Mouse (Mus musculus): ENCODE results near the gene Acadsb.
"Not testable (repeated sequence)": the region's sequence is repeated elsewhere in the genome, so short reads cannot be mapped to it uniquely, and the experiment has no call there.

The Acadsb gene

DNA sequence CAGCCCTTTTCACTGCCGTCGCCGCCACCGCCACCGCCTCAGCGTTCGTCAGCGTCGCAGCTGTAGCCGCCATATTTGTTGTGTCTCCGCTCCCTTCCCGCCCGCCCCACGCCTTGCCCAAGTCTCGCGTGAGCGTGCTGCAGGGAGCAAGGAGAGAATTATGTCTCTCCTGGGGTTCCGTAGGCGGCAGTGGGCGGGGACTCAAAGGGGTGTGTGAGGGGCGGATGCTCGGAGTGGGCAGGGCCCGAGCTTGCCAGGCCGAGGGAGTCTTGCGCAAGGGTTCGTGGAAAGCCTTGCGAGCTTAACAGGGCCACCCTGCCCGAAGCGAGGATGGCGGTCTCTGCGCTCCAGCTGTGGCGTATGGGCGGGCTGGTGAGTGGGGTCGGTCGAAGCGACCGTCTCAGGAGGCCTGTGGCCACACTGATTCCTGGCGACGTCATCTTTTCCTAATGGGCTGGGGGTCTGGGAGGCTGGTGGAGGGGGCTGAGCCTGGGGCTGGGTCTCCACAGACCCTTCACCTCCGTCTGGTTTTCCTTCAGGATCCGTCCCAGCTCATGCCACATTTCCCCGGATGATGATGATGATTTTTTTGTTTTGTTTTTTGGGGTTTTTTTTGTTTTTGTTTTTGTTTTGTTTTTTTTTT is at the start of gene Acadsb, which contains the start of gene Ikzf5:
Acadsb (plus strand) TSS at position 186 of the 643 bp plus-strand sequence.
Ikzf5 (minus strand) TSS at position 106 of the 643 bp plus-strand sequence.
- in situ Hi-C loops (cut with MboI, MseI) = loop anchor here in 1 of 2 experiments (5.0 kb wide), 1 partner anchor 38 kb away; the partner anchor contains the start of gene Pstk

DNA sequence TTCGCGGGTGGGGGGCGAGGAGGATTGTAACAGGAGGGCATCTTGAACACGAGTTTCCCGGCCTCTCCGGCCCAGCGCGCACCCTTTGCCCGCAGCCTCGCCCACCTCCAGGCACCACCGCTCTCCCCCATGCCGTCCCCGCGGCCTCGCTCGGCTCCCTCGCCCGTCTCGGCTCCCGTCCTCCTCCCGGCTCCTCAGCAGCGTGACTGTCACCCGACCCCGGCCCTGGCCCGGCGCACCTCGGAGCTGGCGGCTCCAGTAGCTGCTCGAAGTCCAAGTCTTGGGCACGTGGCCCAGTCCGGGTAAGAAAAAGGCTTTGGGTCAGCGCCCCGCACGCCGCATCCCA is 48.2 kb upstream of the Acadsb start:
- in situ Hi-C loops (cut with MboI, MseI) = loop anchor here (5.0 to 25.0 kb wide), 3 partner anchors 45 to 825 kb away; no protein-coding TSS in a partner anchor

DNA sequence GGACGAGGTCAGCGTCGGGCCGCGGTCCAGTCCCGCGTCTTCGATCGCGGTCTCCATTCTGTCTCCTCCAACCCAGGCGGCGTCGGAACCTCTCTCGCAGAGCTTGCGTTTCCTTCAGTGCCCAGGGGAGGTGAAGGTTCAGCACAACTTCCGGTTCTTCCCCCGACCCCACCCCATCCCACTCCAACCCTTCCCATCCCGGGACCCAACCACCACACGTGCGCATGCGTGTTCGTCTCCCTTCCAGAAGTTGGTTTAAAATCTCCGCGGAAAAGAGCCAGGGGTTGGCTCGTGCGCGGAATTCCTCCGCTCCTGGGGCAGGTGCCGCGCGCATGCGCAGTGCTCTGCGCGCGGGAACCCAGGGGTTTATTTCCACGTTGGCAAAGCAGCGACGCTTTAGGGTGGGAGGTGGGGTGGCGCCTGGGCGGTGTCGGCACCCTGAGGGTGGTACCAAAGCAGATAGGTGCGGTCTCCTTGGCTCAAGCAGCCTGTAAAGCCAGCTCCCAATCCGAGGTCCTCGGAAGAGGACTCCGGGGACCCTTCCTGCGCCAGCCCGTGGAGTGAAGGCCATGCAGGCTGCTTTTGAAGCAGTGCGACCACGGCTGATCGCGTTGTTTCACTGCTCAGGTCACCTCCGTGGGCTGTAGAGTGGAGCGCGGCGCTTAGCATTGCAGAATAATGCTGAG is 47.6 kb upstream of the Acadsb start, which contains the start of gene 2310057M21Rik:
2310057M21Rik (minus strand) TSS at position 145 of the 686 bp plus-strand sequence.
- in situ Hi-C loops (cut with MboI, MseI) = loop anchor here (5.0 to 25.0 kb wide), 3 partner anchors 45 to 825 kb away; no protein-coding TSS in a partner anchor

DNA sequence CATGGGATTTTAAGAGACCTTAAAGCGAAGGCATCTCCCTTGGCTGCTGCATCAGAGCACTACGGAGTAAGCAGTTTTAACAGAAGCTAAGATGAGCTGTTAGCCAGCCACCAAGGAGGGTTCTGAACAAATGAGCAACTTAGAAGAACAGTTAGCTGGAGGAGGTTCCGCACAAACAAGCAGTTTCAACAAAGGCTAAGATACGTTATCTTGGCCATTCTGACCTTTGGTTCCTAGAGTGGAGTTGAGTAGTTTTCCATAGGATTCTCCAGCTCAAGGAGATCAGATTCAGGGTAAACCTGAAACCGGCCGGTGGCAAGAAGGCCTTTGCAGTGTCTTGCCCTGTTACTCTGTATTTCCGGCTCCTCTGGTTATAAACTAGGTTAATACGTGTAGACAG is 46.3 kb upstream of the Acadsb start:
- in situ Hi-C loops (cut with MboI, MseI) = loop anchor here (5.0 to 25.0 kb wide), 3 partner anchors 43 to 827 kb away; no protein-coding TSS in a partner anchor

DNA sequence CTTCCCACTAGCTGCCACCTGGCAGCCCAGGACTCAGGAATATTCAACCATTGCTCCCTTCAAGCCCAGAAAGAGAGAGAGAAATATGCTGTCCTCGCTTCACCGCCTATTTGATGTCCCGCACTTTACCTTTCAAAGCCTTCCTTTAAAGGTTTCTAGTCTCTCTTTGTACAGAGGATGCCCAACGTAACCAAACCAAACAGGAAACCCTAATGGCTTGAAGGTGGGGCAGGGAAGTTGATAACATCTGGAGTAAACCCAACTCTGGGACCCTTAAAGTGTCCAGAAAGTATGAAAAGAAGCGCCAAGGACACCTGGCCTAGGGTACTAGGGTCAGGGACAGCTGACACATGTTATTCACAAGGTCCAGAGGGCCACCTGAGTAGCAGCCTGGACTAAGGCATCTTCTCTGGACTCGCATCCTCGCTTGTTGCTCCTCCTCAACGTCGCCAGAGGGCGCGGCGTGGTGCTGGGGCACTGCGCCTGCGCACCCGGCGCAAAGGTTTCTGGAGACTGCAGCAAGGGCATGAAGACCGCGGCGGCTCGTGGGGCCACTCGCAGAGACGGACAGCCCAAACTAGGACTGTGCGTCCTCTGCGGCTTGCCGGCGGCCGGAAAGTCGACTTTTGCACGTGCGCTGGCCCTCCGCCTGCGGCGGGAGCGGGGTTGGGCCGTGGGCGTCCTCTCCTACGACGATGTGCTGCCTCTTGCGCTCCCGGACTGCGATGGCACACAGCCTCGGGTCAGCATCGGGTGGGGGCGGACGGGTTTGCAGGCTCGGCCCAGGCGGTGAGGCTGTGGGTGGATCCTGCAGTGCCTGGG is 39.5 kb upstream of the Acadsb start, which contains the start of gene Pstk:
Pstk (plus strand) TSS at position 494 of the 822 bp plus-strand sequence.
- in situ Hi-C loops (cut with MboI, MseI) = loop anchor here (5.0 to 25.0 kb wide), 2 partner anchors 41 to 834 kb away; partner anchors contain the start of genes Acadsb (in 1 of the 2) and Ikzf5 (in 1 of the 2)

DNA sequence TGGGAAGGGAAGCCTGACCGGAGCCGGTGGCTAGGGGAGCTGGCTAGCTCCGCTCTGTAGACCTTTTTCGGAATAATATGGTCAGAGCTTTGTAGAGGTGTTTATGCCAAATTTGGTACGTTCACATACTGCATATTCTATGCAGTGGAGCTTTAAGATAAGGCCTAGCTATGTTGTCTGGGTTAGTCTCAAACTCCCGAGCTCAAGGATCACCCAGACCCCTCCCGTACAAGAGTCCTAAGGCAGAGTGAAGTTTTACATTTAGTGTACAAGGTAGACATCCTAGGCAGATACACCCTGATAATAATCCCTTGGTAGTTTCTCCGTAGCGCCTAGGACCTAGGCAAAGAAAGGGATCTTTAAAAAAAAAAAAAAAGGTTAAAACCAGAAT is 38.9 kb upstream of the Acadsb start:
- in situ Hi-C loops (cut with MboI, MseI) = loop anchor here (5.0 to 25.0 kb wide), 2 partner anchors 41 to 834 kb away; partner anchors contain the start of genes Acadsb (in 1 of the 2) and Ikzf5 (in 1 of the 2)

DNA sequence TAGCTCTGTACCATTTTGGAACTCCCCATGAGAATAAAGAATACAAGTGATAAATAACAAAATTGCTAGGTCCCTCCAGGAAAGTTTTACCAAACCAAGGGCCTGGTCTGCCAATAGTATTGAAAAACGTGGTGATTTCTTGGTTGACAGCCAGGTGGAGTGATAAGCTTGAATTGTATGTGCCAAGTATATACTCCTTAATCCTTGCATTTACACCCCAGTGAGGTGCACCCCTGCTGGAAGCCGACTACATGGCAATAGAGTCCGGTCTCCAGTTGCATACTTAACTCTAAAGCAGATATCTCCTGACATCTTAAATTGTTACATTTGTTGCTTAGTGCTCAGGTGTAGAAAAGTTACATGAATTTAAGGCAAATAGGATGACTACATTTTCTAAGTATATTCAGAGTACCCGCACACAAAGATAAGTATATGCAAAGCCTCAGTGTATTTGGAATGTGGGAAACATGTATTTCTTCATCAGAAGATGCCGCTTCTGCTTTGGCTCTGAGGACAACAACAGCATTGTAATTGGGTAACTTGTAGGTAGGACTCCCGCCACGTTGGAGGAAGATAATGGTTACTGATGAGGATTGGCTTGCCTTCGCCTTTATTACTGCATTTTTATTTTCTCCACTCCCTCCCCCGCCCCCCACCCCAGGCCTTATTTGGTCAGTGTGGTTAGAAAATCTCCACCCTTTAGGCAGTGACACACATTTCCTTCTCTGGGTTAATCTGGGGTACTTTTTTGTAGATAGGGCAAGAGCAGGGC is 38.3 kb upstream of the Acadsb start:
- in situ Hi-C loops (cut with MboI, MseI) = loop anchor here (5.0 to 25.0 kb wide), 2 partner anchors 40 to 835 kb away; partner anchors contain the start of genes Acadsb (in 1 of the 2) and Ikzf5 (in 1 of the 2)

DNA sequence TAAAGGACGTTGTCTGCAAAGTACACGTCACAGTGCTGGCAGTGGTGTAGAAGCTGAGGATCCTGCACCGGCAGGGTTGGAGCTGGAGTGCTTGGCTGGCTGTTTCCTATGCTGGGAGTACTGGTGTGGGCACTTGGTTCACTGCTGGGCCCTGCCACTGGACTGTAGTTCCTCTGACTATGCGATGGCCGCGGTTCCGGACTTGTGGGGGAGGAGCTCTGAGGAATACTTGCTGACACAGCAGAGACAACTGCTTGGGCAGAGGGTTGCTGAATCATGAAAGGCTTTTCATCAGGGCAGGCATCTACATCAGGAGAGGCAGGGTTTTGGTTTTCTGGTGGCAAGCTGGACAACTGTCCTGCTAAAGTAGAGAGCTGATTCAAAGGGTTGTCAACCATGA is 18.6 kb upstream of the Acadsb start:
- in situ Hi-C loops (cut with MboI, MseI) = not testable (repeated sequence)

DNA sequence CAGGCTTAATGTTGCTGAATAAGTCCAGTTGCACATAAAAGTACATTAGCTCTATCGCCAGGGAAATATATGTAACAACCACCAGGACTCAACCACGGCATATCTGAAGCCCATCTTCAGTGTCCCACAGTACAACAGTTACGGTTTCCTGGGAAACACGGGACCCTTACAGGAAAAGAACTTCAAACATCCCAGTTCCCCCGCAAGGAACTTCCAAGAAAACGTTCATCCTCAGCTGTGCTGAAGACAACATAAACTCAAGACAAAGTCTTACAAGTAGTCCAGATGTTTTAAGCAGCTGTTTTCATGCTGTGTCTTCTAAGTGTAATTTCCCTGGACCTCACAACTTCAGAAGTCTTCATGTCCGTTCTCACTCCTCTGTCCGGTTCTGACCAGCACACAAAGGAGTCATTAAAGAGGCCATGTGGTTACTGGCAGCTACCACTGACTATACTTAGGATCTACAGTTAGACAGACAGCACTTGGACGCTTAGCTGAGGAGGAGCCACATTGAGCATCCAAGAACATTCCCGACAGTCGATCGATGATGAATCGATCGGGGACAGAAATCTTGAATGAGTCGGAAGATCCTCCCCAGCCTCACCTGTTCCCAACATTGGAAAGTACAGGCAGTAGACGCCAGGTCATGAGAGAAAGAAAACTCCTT is 947 bp upstream of the Acadsb start:
- in situ Hi-C loops (cut with MboI, MseI) = loop anchor here in 1 of 2 experiments (5.0 kb wide), 1 partner anchor 47 kb away; the partner anchor contains the start of gene 2310057M21Rik

DNA sequence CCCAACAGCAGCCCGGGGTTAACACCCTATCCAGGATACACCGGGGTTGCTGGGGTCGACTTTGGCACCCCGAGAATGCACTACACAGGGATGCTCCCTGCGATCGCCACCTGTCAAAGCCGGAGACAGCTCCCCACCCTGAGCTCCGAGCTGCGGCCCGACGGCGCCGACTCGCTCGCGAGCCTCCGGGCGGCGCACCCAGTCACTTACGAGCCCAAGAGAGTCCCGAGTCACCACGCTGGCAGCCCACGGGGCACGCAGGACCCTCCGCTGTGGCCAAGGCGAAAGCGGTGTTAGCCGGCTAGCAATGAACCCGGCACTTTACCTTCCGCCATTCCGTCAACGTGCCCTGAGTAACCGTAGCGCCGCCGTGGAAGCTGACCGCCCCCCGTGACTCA is 414 bp upstream of the Acadsb start:
- in situ Hi-C loops (cut with MboI, MseI) = loop anchor here (5.0 kb wide), 2 partner anchors 38 to 48 kb away; partner anchors contain the start of genes 2310057M21Rik (in 1 of the 2) and Pstk (in 1 of the 2)

DNA sequence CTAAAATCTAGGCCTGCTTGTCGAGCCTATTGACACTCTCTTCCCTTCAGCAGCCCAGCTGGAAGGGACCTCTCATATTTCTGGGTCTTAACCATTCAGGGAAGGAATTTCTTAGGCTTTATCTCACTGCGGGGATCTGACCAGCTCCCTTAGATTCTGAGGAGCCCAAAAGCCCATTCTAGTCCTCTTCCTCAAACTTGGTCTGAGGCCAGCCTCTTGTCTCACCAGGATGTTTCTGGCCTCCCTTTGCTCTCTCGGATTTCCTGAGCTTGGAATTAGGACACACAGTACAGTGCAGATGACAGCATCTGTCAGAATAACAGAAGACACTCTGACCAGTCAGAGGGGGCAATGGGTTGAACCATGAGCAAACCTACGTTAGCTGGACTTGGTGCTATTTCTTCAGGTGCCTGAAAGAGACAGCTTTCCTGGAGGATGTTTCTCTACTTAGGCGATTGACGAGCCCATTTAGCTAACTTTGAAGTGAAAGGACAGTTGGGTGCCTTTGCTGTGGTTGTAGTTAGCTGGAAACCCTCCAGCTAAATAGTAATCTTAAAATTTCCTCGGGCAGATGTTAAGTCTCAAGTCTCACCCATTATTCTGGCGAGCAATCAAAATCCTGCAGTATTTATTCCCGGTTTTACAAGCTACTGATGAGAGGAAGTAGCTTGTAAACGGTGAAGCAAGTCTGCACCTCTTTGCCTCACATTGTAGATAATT is 980 bp downstream of the Acadsb start:
- in situ Hi-C loops (cut with MboI, MseI) = loop anchor here in 1 of 2 experiments (5.0 kb wide), 1 partner anchor 39 kb away; the partner anchor contains the start of gene Pstk

DNA sequence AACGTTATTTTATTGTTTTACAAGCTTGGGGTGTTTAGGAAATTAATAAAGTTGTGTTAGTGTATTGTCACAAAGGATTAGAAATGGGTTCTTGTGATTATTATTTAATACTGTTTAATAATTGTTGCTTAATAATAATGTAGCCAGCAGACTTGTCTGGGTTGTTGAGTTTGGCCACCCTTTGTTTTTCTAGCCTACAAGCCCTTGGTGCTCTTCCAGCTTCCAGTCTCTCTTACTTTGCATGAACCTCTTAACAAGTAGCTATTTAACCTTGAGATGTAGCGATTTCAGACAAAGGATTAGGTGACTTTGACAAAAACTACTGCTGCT is 1.5 kb downstream of the Acadsb start:
- in situ Hi-C loops (cut with MboI, MseI) = loop anchor here in 1 of 2 experiments (5.0 kb wide), 1 partner anchor 40 kb away; the partner anchor contains the start of gene Pstk

DNA sequence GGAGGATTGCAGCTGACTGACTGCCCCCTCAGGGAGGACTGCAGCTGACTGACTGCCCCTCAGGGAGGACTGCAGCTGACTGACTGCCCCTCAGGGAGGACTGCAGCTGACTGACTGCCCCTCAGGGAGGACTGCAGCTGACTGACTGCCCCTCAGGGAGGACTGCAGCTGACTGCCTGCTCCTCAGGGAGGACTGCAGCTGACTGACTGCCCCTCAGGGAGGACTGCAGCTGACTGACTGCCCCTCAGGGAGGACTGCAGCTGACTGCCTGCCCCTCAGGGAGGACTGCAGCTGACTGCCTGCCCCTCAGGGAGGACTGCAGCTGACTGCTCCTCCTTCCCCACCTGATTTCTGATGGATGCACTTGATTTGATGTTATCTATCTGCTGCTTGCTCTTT is 6.3 kb downstream of the Acadsb start:
- in situ Hi-C loops (cut with MboI, MseI) = not testable (repeated sequence)

DNA sequence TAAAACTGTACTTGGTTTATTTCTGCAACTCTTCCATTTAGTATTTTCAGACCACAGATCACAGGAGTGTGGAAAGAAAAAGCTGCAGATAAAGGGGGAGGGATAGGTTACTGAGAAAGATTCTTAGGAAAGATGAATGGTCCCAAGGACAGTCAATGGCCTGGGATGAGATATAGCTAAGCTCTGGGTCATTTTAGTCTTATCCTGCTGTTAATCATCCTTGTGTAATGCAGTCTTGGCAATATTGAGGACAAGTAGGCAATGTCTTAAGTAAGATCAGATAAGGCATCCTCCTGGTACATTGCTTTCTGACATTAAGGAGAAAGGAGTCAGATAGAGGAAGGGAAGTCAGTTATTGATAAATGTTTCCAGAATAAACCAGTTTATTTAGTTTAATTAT is 7.2 kb downstream of the Acadsb start:
- in situ Hi-C loops (cut with MboI, MseI) = no loop called here

DNA sequence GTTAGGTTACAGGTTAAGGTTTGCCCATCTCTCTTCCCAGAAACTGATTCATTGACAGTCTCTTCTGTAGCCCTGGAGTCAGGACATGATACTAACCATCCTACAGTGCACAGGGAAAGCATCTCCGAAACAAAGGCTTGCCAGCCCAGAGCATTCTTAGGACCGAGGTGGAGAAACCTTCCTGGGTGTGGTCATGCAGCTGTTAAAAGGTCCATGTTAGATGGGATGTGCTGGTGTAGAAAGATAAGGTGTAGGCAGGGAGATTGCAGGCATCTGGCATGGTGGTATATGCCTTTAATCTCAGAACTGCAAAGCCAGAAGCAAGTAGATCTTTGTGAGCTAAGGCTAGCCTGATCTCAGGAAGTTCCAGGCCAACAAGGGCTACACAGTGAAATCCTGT is 14.5 kb downstream of the Acadsb start:
- in situ Hi-C loops (cut with MboI, MseI) = no loop called here

DNA sequence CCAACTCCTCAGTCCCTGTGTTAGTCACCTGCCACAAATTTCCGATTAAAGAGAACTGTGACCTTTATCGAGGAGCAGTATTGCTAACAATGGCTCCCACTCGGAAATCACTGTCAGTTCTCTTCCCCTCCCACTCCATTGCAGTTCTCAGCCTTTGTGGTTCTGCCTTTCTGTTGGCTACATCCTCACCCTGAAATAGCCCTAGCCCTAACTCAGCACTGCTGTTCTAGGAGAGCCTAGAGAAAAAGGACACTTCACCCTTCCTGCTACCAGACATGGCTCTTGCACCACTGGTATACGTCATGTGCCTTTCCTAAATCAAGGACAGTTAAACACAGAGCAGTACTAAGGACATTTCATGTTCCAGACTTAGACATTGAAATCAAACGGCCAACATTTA is 16.9 kb downstream of the Acadsb start:
- in situ Hi-C loops (cut with MboI, MseI) = no loop called here

DNA sequence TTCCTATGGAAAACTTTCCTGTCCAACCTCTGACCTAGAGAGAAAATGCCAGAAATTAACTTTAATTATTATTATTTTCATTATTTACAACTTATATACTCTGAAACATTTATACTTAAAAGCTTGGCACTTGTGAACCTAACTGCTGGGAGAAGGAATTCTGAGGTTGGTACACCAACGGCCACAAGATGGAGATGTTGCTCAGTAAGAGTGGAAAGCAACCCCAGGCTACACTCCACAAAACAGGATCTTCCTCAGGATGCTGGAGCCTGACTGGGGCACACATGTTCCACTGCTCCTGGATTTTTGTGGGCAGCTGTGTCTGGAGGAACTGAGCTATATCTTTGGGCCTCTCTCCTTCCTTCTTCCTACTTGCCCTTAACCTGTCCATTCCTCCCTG is 21.8 kb downstream of the Acadsb start:
- in situ Hi-C loops (cut with MboI, MseI) = loop anchor here in 1 of 2 experiments (5.0 kb wide), 2 partner anchors 40 to 445 kb away; no protein-coding TSS in a partner anchor

DNA sequence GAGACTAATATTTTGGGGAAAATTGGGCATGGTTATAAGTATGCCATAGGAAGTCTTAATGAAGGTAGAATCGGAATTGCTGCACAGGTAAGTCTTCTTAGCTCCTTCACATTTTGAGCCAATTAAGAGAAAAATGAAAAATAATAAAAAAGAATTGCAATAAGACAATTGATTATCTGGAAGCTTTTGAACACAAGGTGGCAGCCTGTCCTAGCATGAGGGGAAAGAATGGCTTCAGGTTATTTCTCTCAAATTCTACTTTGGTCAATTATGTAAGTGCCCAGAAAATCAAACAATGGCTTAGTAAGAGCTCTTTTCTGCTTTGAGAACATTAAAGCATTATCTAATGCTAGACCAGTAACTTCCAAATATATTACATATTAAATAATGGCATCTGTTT is 23.9 kb downstream of the Acadsb start:
- in situ Hi-C loops (cut with MboI, MseI) = loop anchor here in 1 of 2 experiments (5.0 kb wide), 2 partner anchors 38 to 443 kb away; no protein-coding TSS in a partner anchor

DNA sequence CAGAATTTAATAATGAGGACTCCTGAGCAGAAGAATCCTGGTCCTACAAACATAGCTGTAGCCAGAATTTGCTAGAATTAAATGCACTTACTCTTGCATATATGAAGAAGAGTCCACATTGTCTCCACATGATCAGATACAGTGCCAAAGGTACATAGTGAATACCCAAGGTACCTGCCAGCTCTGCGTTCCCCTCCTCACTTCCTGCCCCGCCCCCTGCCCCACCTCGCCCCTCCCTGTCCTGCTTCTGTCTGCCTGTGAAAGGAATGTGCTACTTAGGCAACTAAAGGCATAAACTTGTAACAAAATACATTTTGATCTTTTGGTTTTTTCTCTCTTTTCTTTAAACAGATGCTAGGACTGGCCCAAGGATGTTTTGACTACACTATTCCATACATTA is 26.6 kb downstream of the Acadsb start:
- in situ Hi-C loops (cut with MboI, MseI) = no loop called here
